Mouse (Mus musculus) megakaryocyte, adult 5-6 weeks (primary cell): ENCODE measurements around the gene Zbtb7b. TPM values are rescaled to one million over a fixed set of nuclear protein-coding genes. Genes with fewer than 3 reads are reported as not detected.
A peak's percentile ranks its signal among the peaks of the same experiment; 100 is the strongest.

Experiments
- ATAC-seq: 2 replicates; pipeline ENCODE4 v1.8.0; 2016; ENCODE audit warnings: mild to moderate bottlenecking, inconsistent platforms; ENCODE audit not compliant: poor library complexity, severe bottlenecking
- total RNA-seq, 2 experiments: library from RNA; stranded (forward) in 1 of 2; stranded (reverse) in 1 of 2; fragments of 153-499, 151-499 nt in 1 of 2; fragments of 221-1000, 200-1000 nt in 1 of 2; gene quantifications; 2 replicates each; pipeline versions ENCODE4 v1.2.3 to v1.2.4; 2015 to 2017

Zbtb7b gene
- total RNA-seq, 2 experiments from 2014 or later, result 41.1 to 63.8 TPM

DNA sequence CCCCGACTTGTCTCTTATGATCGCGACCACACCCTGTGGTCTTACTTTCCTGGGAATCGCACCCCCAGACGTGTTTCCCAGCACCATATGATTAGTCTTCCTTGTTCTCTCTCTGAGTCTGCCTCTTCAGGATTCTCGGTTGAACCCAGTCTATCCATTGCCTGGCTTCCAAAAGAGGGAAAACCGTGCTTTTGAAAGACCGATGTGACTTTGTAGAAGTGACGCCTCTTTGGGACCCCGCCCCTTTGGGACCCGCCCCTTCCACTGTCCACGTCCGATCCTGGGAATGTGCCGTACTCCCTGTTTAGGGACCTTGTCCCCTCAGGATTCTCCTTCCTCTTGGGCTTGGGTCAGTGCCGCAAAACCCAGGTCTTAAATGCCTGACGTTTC lies 24.3 kb upstream of the Zbtb7b start:
- ATAC-seq, result no peak

- peak; percentile 87 for ATAC-seq
Observed at GRCm38 (mm10) chr3:89418170-89418860, 23.7 kb upstream of the Zbtb7b start, which contains the start of the genes Cks1b and Shc1. TSS of gene Cks1b (minus strand) at chr3:89418383. TSS of gene Shc1 (plus strand) at chr3:89418443.

- peak; percentile 3; the same call in 1 of the 2 replicates for ATAC-seq
Observed at GRCm38 (mm10) chr3:89417840-89418169, 23.2 kb upstream of the Zbtb7b start.

- no peak for ATAC-seq
Observed at GRCm38 (mm10) chr3:89417131-89417530, 22.6 kb upstream of the Zbtb7b start.

DNA sequence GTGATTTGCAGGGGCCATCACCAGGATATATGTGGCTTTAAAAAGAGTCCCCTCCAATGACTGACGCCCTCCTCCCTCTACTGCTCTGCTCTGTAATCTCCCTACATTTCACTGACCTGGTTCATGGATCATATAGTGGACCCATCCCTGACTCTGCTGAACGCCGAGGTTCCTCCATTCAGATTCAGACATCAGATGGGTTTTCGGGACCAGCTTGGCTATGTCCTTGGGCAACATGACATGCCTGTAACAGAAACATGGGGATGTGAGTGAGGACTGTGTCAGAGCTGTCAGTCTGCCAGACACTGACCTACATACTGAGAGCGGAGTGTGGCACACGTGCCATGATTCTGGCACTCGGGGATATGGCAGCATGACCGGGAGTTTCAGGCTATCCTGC lies 21.6 kb upstream of the Zbtb7b start:
- ATAC-seq, result no peak

- ATAC-seq, result peak; percentile 100
Observed at GRCm38 (mm10) chr3:89411490-89412393, 17.2 kb upstream of the Zbtb7b start, which contains the start of gene Flad1. TSS of gene Flad1 (minus strand) at chr3:89411870.

DNA sequence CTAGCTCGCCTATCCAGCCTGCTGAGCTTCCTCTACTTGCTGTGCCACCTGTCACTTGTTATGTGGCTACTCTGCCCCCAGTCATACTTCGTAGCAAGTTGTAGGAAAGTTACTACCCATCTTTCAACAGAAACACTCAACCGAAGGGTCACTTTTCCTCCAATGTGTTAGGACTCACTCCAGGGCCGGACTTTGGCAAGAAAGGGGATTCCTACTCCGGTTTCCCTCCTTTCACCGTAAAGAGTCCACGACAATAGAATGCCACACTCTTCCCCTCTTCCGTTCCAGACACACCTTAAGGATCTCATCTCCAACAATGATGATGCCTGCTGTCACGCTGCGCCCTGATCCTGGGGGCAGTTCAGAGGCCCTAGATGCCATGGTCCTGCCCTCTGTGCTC lies 16.3 kb upstream of the Zbtb7b start:
- no peak for ATAC-seq

DNA sequence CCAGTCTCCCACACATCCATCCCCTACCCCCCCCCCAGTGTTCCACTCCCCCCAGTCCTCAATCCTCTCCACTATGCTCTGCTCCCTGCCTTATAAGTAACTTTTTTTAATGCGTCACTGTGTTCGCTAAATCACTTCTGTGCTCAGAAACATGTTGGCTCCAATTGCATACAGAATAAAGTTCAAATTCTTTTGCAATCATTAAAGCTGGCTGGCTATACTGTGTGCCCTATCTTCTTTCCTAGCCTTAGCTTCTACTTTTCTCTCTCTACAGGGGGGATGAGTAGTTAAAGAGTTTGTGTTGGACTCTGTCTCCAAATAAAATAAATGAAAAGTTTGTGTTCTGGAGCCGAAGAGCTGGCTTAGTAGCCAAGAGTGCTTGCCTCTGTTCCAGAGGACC lies 15.1 kb upstream of the Zbtb7b start:
- ATAC-seq, result no peak

GRCm38 (mm10) chr3:89408448-89408847 lies 13.9 kb upstream of the Zbtb7b start:
- ATAC-seq, result no peak

- ATAC-seq, result no peak
Observed at GRCm38 (mm10) chr3:89406887-89407286, 12.3 kb upstream of the Zbtb7b start.

GRCm38 (mm10) chr3:89402693-89403092 lies 8.1 kb upstream of the Zbtb7b start, which contains the start of gene Lenep:
TSS of gene Lenep (minus strand) at chr3:89402793.
- no peak for ATAC-seq

GRCm38 (mm10) chr3:89401329-89401728 lies 6.8 kb upstream of the Zbtb7b start:
- ATAC-seq, result no peak

DNA sequence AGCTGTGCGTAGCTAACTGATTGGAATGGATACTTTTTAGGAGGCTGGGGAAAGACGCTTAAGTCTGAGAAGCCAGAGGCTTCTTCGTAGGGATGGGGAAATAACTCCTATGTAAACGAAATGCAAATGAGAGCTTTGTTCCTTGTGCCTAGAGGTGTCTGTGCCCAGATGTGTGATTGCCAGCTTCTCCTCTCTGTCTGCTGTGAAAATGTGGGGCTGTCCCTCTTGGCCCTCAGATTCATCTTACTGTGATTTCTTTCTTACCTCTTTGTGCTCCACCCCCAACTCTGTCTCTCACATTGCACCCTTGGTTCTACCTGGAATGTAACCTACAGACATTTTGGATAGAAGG lies 2.1 kb upstream of the Zbtb7b start:
- no peak for ATAC-seq

- no peak for ATAC-seq
Observed at GRCm38 (mm10) chr3:89395806-89396653, 1.5 kb upstream of the Zbtb7b start.

DNA sequence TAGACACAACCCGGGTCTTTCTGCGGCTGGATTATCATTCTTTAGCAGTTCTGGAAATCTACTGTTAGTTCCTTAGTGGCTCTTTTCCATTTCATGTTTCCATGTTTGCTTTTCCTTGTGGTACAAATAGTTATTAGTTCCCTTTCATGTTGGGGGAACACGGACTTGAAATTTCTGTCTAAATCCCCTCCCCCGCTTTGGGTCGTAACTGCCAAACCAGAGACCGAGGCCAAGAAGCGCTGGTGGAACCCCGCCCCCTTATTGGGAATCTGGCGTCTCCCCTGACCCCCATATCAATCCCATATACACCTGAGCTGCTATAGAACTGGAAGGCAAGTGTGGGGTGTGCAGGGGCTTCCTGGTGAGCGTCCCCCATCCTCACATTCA lies 836 bp upstream of the Zbtb7b start:
- ATAC-seq, result no peak

- ATAC-seq, result no peak
Observed at GRCm38 (mm10) chr3:89394894-89395256, 299 bp upstream of the Zbtb7b start.

- peak; percentile 73 for ATAC-seq
Observed at GRCm38 (mm10) chr3:89393605-89394004, 971 bp downstream of the Zbtb7b start.

DNA sequence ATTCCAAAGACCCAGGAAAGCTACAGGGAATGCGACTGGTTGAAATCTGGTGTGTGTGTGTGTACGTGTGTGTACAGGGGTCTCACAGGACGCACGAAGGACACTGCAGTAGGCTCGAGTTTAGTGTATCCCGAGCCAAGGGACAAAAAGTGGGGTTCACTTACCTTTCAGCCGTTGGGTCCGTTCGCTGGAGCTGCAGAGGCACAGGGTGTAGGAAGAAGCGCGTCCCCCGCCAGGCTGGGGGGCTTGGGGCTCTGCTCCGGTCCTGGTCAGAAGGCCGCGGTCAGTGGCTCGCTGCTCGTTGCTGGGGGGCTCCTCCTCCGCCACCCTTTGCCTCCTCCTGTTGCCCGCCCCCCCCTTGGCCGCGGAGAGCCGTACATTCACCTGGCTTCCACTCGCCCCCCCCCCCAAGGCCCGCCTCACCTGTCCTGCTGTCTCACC lies 1.7 kb downstream of the Zbtb7b start:
- ATAC-seq, result no peak

- no peak for ATAC-seq
Observed at GRCm38 (mm10) chr3:89391663-89392511, 2.7 kb downstream of the Zbtb7b start.
